Mouse (Mus musculus): ENCODE measurements around the gene Olfr1396.

Olfr1396 gene

DNA sequence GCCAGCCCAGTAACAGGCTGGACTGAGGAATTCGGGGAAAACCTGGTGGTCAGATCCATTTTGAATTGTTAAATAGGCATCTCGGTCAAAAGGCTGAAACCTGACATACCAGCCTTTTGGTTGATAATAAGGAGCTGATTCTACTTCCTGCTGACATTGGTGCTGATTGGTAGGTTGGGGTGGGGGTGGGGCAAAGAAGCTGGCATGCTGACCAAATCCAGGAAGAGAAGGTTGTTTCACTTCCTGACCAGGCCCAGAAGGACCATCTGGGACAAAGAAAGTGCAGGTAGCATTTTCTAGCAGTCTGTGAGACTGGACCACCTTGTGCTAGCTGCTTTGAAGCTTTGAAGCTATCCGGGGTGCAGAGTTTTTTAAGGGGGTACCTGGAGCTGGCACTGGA, 14.3 kb downstream of the Olfr1396 start:
- Histone ChIP-seq H3K27me3 (ENCODE audit: control insufficient read depth, insufficient read depth, low read length, poor library complexity, severe bottlenecking) (no peaks in the 10 kb centered on the region), H3K36me3 (ENCODE audit: control insufficient read depth, insufficient read depth, low read length, poor library complexity, severe bottlenecking) (peaks cover 6% of the 10 kb centered on the region)
- peak; percentile 73 for DNase-seq (ENCODE audit: low read depth, low spot score)

DNA sequence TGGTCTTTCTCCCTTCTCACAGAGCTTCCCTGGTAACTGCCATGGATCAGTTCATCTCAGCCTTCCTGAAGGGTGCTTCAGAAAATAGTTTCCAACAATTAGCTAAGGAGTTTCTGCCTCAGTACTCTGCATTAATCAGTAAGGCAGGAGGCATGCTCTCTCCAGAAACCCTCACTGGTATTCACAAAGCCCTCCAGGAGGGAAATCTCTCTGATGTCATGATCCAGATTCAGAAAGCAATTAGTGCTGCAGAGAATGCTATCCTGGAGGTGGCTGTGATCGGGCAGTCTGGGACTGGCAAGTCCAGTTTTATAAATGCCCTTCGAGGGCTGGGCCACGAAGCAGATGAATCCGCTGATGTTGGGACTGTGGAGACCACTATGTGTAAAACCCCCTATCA, 19.3 kb downstream of the Olfr1396 start:
- Histone ChIP-seq H3K27me3 (ENCODE audit: control insufficient read depth, insufficient read depth, low read length, poor library complexity, severe bottlenecking) (no peaks in the 10 kb centered on the region), H3K36me3 (ENCODE audit: control insufficient read depth, insufficient read depth, low read length, poor library complexity, severe bottlenecking) (peaks cover 8% of the 10 kb centered on the region)
- DNase-seq (ENCODE audit: low read depth, low spot score), result no peak

- H3K36me3 ChIP-seq (ENCODE audit: control insufficient read depth, insufficient read depth, low read length, poor library complexity, severe bottlenecking), result peaks cover 8% of the 10 kb centered on the region
- DNase-seq (ENCODE audit: low read depth, low spot score), result peak; percentile 40
Observed at GRCm38 (mm10) chr11:49093861-49094660, 20.6 kb downstream of the Olfr1396 start.

DNA sequence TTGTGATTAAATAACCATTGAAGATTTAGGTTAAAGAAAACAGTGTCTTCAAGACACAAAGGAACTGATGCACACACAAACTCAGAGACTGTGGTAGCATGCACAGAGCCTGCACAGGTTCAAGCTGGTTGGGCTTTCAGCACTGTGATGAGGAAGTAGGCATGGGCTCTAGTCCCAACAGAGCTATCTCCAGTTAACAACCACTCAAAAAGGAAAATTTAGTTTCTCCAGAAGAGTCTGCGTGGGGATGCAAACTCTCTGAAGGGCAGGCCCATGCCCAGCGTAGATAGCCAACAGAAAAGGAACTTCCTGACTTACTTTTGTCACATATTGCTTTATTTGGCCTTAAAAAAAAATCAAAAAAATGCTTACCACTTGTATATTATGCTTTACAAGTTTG, 21.9 kb downstream of the Olfr1396 start:
- Histone ChIP-seq H3K27me3 (ENCODE audit: control insufficient read depth, insufficient read depth, low read length, poor library complexity, severe bottlenecking) (no peaks in the 10 kb centered on the region), H3K36me3 (ENCODE audit: control insufficient read depth, insufficient read depth, low read length, poor library complexity, severe bottlenecking) (peaks cover 8% of the 10 kb centered on the region)
- DNase-seq (ENCODE audit: low read depth, low spot score), result peak; percentile 51

More at GRCm38 (mm10) chr11:49093861-49094660, 20.6 kb downstream of the Olfr1396 start:
- no peaks in the 10 kb centered on the region for H3K27me3 ChIP-seq (ENCODE audit: control insufficient read depth, insufficient read depth, low read length, poor library complexity, severe bottlenecking)

DNA sequence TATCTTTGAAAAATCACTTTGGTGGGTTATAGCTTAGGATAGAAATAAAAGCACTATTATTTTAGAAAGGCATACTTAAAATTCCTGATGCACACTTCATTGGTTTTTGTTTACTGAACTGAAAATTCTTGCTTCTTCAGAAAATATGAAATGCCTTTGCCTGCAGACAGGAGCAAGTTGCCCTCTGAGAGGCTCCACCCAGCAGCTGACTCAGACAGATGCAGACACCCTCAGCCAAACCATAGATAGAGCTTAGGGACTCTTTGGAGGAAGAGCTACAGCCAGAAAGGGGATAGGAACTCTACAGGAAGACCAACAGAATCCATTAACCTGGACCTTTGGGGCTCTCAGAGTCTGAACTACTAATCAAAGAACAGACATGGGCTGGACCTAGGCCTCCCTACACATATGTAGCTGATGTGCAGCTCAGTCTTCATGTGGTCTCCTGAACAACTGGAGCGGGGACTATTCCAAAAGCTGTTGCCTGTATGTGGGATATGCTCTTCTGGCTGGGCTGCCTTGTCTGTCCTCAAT, 22.6 kb downstream of the Olfr1396 start:
- Histone ChIP-seq H3K36me3 (ENCODE audit: control insufficient read depth, insufficient read depth, low read length, poor library complexity, severe bottlenecking) (peaks cover 8% of the 10 kb centered on the region), H3K27me3 (ENCODE audit: control insufficient read depth, insufficient read depth, low read length, poor library complexity, severe bottlenecking) (no peaks in the 10 kb centered on the region)
- DNase-seq (ENCODE audit: low read depth, low spot score), result no peak

DNA sequence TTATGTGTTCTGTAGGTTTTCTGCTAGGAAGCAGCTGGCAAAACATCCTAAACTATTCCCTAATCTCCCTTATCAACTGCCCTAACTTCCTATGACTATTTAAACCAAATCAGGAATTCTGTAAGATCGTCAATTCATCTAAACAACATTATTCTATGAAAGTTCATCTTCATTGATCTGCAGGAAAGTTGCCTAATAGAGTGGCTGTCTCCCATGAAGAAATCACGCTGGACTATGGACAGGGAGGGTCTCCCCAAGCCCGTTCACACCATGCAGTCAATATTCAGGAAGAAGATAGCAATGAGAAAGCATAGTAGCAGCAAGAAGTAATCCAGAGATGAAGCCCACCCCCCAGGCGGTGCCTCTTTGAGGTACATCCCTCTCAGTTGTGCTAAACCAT, 23.5 kb downstream of the Olfr1396 start:
- Histone ChIP-seq H3K36me3 (ENCODE audit: control insufficient read depth, insufficient read depth, low read length, poor library complexity, severe bottlenecking) (peaks cover 7% of the 10 kb centered on the region), H3K27me3 (ENCODE audit: control insufficient read depth, insufficient read depth, low read length, poor library complexity, severe bottlenecking) (no peaks in the 10 kb centered on the region)
- no peak for DNase-seq (ENCODE audit: low read depth, low spot score)

GRCm38 (mm10) chr11:49090551-49090950, 24.1 kb downstream of the Olfr1396 start:
- H3K27me3 ChIP-seq (ENCODE audit: control insufficient read depth, insufficient read depth, low read length, poor library complexity, severe bottlenecking), result no peaks in the 10 kb centered on the region
- DNase-seq (ENCODE audit: low read depth, low spot score), result no peak
- H3K36me3 ChIP-seq (ENCODE audit: control insufficient read depth, insufficient read depth, low read length, poor library complexity, severe bottlenecking), result peaks cover 2% of the 10 kb centered on the region; the same call in 1 of the 2 replicates

GRCm38 (mm10) chr11:49089735-49090507, 24.8 kb downstream of the Olfr1396 start:
- Histone ChIP-seq H3K36me3 (ENCODE audit: control insufficient read depth, insufficient read depth, low read length, poor library complexity, severe bottlenecking) (peaks cover 2% of the 10 kb centered on the region; the same call in 1 of the 2 replicates), H3K27me3 (ENCODE audit: control insufficient read depth, insufficient read depth, low read length, poor library complexity, severe bottlenecking) (no peaks in the 10 kb centered on the region)
- no peak for DNase-seq (ENCODE audit: low read depth, low spot score)

DNA sequence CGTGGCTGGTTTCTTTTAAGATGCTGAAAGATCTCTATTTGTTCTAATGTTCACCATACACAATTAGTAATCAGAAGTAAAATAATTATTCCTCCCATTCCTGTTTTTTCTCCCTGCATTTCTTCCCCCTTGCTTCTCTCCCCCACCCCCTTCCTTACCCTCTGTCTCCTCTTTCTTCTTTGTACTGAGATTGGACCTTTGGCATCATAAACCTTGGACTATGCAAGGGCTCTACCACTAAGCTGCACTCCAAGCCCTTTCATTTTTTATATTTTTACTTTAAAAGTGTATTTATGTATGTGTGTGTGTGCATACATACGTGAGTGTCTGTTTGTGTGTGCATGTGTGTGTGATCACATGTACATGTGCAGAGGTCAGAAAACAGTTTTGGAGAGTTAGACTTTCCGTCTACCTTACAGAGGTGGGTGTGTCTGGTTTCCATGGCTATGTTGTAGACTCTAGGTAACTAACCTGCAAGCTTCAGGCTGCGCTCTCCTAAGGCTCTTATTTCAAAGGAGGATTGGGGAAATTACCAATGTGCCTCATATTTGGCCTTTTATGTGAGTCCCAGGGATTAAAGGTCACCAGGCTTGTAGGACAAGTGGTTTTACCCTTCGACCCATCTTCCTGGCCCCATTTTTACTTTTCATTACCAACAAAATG, 25.6 kb downstream of the Olfr1396 start:
- Histone ChIP-seq H3K36me3 (ENCODE audit: control insufficient read depth, insufficient read depth, low read length, poor library complexity, severe bottlenecking) (peaks cover 2% of the 10 kb centered on the region; the same call in 1 of the 2 replicates), H3K27me3 (ENCODE audit: control insufficient read depth, insufficient read depth, low read length, poor library complexity, severe bottlenecking) (no peaks in the 10 kb centered on the region)
- DNase-seq (ENCODE audit: low read depth, low spot score), result no peak

GRCm38 (mm10) chr11:49087830-49088616, 26.7 kb downstream of the Olfr1396 start:
- Histone ChIP-seq H3K36me3 (ENCODE audit: control insufficient read depth, insufficient read depth, low read length, poor library complexity, severe bottlenecking) (peaks cover 2% of the 10 kb centered on the region; the same call in 1 of the 2 replicates), H3K27me3 (ENCODE audit: control insufficient read depth, insufficient read depth, low read length, poor library complexity, severe bottlenecking) (no peaks in the 10 kb centered on the region)
- peak; percentile 51 for DNase-seq (ENCODE audit: low read depth, low spot score)

- Histone ChIP-seq H3K27me3 (ENCODE audit: control insufficient read depth, insufficient read depth, low read length, poor library complexity, severe bottlenecking) (no peaks in the 10 kb centered on the region), H3K36me3 (ENCODE audit: control insufficient read depth, insufficient read depth, low read length, poor library complexity, severe bottlenecking) (peaks cover 2% of the 10 kb centered on the region; the same call in 1 of the 2 replicates)
- peak; percentile 27 for DNase-seq (ENCODE audit: low read depth, low spot score)
Observed at GRCm38 (mm10) chr11:49086858-49087361, 27.8 kb downstream of the Olfr1396 start.

GRCm38 (mm10) chr11:49084875-49085274, 29.8 kb downstream of the Olfr1396 start:
- Histone ChIP-seq H3K36me3 (ENCODE audit: control insufficient read depth, insufficient read depth, low read length, poor library complexity, severe bottlenecking) (no peaks in the 10 kb centered on the region), H3K27me3 (ENCODE audit: control insufficient read depth, insufficient read depth, low read length, poor library complexity, severe bottlenecking) (no peaks in the 10 kb centered on the region)
- peak; percentile 69 for DNase-seq (ENCODE audit: low read depth, low spot score)

DNA sequence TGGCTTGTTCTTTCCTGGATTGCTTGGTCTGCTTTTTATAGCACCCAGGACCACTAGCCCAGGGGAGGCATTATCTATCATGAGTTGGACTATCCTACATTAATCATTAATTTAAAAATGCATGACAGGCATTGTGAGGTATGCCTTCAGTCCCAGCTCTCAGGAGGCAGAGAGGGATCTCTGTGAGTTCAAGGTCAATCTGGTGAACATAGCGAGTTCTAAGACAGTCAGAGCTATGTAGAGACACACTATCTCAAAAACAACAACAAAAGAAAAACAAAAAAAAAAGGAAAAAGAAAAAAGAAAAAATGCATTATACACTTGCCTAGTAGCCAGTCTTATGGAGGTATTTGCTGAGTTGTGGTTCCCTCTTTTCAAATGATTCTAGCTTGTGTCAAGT, 30.3 kb downstream of the Olfr1396 start:
- no peaks in the 10 kb centered on the region for H3K27me3 ChIP-seq (ENCODE audit: control insufficient read depth, insufficient read depth, low read length, poor library complexity, severe bottlenecking)

DNA sequence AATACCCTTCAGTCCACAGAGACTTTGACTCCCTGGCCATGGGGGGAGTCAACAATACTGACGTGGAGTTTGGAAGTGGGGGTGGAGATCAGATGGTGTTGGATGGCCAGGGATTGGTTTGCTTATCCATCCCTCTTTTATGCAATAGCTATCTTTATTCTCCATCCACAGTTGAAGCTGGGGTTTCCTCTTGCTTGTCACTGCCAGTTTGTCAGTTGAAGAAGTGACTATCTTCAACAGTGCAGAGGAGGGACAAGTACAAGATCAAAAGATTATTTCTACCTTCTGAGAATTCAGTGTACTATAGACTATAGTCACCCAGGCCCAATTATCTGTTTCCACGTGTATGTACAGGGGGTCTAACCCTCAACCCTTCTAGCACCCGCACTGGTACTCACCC, 30.9 kb downstream of the Olfr1396 start:
- Histone ChIP-seq H3K27me3 (ENCODE audit: control insufficient read depth, insufficient read depth, low read length, poor library complexity, severe bottlenecking) (no peaks in the 10 kb centered on the region), H3K36me3 (ENCODE audit: control insufficient read depth, insufficient read depth, low read length, poor library complexity, severe bottlenecking) (no peaks in the 10 kb centered on the region)
- no peak for DNase-seq (ENCODE audit: low read depth, low spot score)

More for the DNA sequence above, 30.3 kb downstream of the Olfr1396 start:
- no peaks in the 10 kb centered on the region for H3K36me3 ChIP-seq (ENCODE audit: control insufficient read depth, insufficient read depth, low read length, poor library complexity, severe bottlenecking)
- no peak for DNase-seq (ENCODE audit: low read depth, low spot score)
